Mouse (Mus musculus) spleen, postnatal 4 days (tissue): ENCODE results near the gene Esrrg.

Experiments used
- DNase-seq, 2 experiments: peaks; one replicate each; pipeline ENCODE4 v3.0.0; 2022; ENCODE audit warnings: low spot score in 2 of 2

The Esrrg gene

GRCm38 (mm10) chr1:187649871-187650270 lies 41.3 kb downstream of the Esrrg start:
- DNase-seq = no peak

GRCm38 (mm10) chr1:187650786-187651687 lies 42.4 kb downstream of the Esrrg start:
- no peak for DNase-seq

GRCm38 (mm10) chr1:187651688-187652241 lies 43.2 kb downstream of the Esrrg start:
- no peak for DNase-seq

GRCm38 (mm10) chr1:187652445-187652844 lies 43.9 kb downstream of the Esrrg start:
- no peak for DNase-seq

- no peak for DNase-seq
These were observed 44.8 kb downstream of the Esrrg start for GRCm38 (mm10) chr1:187653390-187653789.

GRCm38 (mm10) chr1:187660963-187661362 lies 52.4 kb downstream of the Esrrg start:
- DNase-seq = no peak

GRCm38 (mm10) chr1:187662083-187662609 lies 53.6 kb downstream of the Esrrg start:
- DNase-seq = no peak

GRCm38 (mm10) chr1:187663376-187663775 lies 54.8 kb downstream of the Esrrg start:
- no peak for DNase-seq

- no peak for DNase-seq
These were observed 55.7 kb downstream of the Esrrg start for GRCm38 (mm10) chr1:187664261-187664660.

- DNase-seq = no peak
These were observed 57.5 kb downstream of the Esrrg start for GRCm38 (mm10) chr1:187665901-187666600.

- no peak for DNase-seq
These were observed 61.2 kb downstream of the Esrrg start for GRCm38 (mm10) chr1:187669746-187670145.

- DNase-seq = no peak
These were observed 63.9 kb downstream of the Esrrg start for GRCm38 (mm10) chr1:187672446-187672845.

GRCm38 (mm10) chr1:187674771-187675186 lies 66.2 kb downstream of the Esrrg start:
- no peak for DNase-seq

- no peak for DNase-seq
These were observed 68.0 kb downstream of the Esrrg start for GRCm38 (mm10) chr1:187676626-187677025.

GRCm38 (mm10) chr1:187679246-187679645 lies 70.7 kb downstream of the Esrrg start:
- no peak for DNase-seq

- no peak for DNase-seq
These were observed 75.9 kb downstream of the Esrrg start for GRCm38 (mm10) chr1:187684519-187684918.

- no peak for DNase-seq
These were observed 83.4 kb downstream of the Esrrg start for GRCm38 (mm10) chr1:187691846-187692525.

- no peak for DNase-seq
These were observed 86.3 kb downstream of the Esrrg start for GRCm38 (mm10) chr1:187694865-187695264.

- no peak for DNase-seq
These were observed 89.6 kb downstream of the Esrrg start for GRCm38 (mm10) chr1:187698201-187698600.

- no peak for DNase-seq
These were observed 92.4 kb downstream of the Esrrg start for GRCm38 (mm10) chr1:187700963-187701362.

GRCm38 (mm10) chr1:187704921-187705320 lies 96.3 kb downstream of the Esrrg start:
- no peak for DNase-seq

- no peak for DNase-seq
These were observed 96.8 kb downstream of the Esrrg start for GRCm38 (mm10) chr1:187705348-187705747.
